Mouse (Mus musculus) lung, adult 2 months (tissue): ENCODE results near the gene Actl7b.

ENCODE experiments used
- CTCF ChIP-seq: fragments of 200-500 bp; IDR thresholded peaks from 2 replicates; pipeline ENCODE4 v1.5.1; 2011; ENCODE audit warnings: mild to moderate bottlenecking, low read length, control low read depth; ENCODE audit not compliant: insufficient read depth
- POLR2A ChIP-seq: fragments of 200-500 bp; IDR thresholded peaks from 2 replicates; pipeline ENCODE4 v1.6.1; 2011; ENCODE audit warnings: low read depth, mild to moderate bottlenecking, control low read depth, low read length, borderline replicate concordance; ENCODE audit errors: extremely low read depth

DNA sequence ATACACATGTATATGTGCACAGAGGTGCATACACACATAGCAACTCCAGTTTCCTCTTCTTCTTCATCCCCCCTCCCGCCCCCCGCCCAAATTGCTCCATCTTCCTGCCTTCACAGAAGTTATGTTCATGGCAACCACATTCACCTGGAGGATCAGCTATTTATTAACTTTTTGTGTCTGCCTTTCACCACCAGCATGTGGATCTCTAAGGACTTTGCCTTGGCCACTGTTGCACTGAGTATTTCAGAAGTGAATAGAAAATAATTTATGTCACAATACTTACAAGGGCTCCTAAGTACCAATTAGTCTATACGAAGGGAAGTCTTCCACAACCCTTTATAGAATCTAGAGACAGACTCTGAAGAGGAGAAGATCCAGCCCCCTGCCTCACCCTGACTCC lies 23.3 kb downstream of the Actl7b start:
- TF ChIP-seq CTCF (no peak), POLR2A (no peak)
